Mouse (Mus musculus) frontal cortex, postnatal 14 days (tissue): ENCODE data around the gene Wdr45.
"Not testable (repeated sequence)": the region's sequence is repeated elsewhere in the genome, so short reads cannot be mapped to it uniquely, and the experiment has no call there.

ENCODE experiments used
- DNase-seq, 2 experiments: peaks; one replicate each; pipeline ENCODE4 v3.0.0; 2022; ENCODE audit warnings: low spot score in 2 of 2

Wdr45 gene

DNA sequence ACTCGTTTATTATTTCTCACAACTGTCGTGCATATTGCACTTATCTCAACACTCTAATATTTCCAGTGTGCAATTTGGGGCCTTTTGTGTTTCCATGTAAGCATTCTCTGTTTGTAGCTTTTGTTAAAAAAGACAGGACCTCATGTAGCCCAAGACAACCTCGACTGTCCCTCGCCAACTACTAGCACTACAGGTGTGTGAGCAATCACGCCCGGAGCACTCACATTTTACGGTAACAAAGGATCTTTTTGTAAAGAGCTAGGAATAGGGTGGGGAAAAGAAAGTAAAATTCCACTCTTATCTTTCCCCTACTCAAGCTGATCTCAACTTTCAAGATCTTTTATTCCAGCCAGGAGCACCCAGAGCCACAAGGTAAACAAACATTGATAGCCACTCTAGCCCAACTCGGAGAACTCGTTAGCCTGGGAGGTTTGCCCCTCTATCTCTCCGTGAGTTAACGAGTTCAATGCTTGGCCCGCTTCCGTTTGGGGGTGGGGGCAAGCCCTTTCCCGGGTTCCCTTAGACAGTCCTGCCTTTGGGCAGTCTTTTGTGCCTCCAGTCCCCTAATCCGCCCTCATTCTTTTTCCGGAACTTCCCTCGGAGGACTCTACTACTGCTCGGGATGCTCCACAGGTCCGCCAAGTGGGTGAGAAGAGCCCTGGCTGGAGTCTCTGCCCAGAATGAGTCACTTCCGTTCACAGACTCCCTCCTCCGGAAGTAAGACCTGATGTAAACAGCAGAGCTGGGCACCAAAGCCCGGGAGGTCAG is 7.6 kb downstream of the Wdr45 start, which contains the start of gene Gm45208:
Gene Gm45208 (plus strand): TSS at position 732 of the 768 bp plus-strand sequence.
- peak; percentile 31 to 46 for DNase-seq

DNA sequence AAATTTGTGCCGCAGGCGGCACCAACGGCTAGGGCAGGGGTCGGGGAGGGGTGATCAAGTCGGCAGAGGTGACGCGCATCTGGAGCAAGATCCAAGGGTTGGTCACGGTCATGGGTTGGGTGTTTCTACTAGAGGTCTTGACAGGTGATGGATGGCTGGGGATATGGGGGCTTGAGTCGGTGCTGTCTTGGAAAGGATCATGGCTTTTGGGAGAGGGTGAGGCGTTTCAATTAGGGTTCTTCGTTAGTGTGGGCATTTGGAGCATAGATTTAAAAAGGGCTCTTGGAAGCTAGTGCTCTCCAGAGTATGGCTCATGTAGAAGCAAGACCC is 8.1 kb downstream of the Wdr45 start:
- DNase-seq: no peak

DNA sequence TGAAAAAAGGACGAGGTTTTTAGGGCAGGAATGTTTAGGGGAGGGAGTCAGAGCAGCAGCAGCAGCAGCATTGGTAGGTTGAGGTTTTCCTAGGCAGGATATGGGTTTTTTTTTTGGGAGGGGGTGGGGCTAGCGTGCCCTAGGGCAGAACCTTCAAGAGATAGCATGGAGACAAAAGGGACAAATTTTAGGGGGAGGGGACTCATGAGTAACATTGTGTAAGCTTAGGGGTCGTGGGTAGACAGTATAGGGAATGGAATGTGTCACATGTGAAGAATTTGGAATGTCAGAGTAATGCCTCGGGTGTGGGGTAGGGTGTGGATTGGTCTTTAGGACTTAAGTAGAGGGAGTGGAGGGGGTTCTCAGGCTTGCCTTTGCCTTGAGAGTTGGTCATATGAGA is 8.6 kb downstream of the Wdr45 start:
- DNase-seq: no peak

DNA sequence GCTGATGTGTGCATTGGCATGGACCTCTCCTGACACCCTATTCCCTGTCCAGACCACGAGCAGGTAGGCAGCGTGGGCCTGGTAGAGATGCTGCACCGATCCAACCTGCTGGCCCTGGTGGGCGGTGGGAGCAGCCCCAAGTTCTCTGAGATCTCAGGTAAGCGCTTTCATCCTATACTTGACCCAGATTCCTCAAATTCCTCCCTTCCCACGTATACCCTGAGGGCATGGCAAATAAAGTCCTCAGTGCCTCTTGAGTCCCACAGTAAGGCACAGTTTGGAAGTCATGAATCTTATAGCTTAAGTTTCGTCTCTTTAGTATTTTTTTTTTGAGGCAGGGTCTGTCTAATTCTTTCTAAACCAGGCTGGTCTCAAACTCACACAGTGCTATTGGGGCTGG is 10.0 kb downstream of the Wdr45 start:
- no peak for DNase-seq

DNA sequence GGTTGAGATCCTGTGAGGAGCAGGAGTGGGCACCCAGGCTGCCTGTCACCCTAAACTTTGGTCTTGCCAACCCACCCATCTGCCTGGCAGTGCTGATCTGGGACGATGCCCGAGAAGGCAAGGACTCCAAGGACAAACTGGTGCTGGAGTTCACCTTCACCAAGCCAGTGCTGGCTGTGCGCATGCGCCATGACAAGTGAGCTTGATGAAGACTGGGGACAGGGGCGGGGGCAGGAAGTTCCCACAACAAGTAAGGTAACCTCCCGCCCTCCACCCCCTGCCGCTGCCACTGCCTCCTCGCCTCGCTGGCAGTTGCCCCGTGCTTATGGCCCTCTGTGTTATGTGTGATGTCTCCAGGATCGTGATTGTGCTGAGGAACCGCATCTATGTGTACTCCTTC is 11.7 kb downstream of the Wdr45 start:
- no peak for DNase-seq

DNA sequence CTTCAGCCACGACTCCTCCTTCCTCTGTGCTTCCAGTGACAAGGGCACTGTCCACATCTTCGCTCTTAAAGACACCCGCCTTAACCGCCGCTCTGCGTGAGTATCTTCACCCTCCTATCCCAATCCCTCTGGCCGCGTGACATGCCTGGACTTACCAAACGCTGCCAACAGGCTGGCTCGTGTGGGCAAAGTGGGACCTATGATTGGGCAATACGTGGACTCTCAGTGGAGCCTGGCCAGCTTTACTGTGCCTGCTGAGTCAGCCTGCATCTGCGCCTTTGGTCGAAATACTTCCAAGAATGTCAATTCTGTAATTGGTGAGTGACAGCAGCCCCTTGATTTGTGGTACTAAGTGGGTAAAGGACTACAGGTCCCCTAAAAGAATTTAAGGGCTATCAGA is 13.0 kb downstream of the Wdr45 start:
- DNase-seq: no peak

DNA sequence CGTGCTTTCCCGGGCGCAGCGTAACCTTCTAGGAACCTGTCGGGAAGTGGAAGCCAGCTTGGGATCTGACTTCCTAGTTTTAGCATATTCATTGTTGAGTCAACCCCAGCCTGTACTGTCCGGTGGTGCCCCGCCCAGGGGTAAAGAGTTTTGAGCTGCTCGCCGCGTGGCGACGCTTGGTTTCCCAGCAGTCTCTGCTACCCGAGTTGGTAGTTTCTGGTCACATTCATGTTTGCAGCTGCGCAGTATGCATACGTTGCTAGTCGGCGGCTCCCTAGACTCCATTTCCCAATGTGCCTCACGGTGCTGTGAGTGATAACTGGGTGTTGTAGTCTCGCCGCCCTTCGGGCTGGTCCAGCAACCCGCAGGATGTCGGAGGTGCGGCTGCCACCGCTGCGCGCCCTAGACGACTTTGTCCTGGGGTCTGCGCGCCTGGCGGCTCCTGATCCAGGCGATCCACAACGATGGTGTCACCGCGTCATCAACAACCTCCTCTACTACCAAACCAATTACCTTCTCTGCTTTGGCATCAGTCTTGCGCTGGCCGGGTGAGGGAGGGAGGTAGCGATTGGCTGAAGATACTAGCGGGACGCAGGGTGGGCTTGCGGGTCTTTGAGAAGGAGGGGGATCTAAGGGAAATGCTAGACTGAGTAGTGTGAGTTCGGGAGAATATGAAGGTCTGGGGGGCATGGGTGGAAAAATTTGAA is 14.2 kb downstream of the Wdr45 start, which contains the start of gene Praf2:
Gene Praf2 (plus strand): TSS at position 225 of the 707 bp plus-strand sequence.
- peak; percentile 76 for DNase-seq

DNA sequence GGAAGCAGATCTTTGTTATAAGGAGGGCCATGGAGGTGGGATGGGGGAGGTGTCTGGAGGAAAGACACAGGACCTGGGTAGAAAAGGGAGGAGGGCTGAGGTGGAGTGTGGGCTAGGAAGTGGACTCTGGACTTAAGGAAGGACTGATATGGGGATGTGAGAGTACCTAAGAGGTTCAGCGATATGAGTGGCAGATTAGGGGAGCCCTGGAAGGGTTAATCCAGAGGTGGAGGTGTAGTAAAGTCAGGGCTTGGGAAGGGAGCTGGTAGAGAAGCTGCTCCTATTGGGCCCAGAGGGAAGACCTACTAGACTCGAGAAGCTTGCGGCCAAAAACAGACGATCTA is 14.8 kb downstream of the Wdr45 start:
- DNase-seq: no peak

DNA sequence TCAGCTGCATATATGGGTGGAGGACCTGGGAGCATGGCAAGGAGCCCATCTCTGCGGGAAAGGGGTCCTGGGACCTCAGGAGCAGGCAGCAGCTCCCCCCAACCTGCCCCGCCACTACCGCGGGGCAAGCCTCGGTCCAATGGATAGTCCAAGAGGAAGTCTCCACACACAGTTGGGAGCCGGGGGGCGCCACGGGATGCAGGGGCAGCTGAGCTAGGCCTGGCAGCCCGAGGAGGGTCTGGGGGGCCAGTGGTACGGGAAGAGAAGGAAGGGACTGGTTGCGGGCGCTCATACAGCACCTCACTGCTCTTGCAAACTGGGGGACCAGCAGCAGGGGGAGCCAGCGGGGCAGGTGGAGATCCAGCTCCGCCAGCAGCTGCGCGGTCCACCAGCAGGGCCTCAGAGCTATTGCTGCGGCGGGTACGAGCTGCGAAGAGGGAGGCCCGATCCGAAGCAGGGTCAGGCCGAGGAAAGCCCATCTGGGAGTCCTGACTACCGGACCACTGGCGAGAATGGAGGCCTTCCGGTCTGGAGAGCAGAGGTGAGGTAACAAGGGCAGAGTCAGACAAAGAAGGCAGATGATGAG is 19.5 kb downstream of the Wdr45 start:
- peak in 1 of 2 experiments; percentile 45 for DNase-seq

DNA sequence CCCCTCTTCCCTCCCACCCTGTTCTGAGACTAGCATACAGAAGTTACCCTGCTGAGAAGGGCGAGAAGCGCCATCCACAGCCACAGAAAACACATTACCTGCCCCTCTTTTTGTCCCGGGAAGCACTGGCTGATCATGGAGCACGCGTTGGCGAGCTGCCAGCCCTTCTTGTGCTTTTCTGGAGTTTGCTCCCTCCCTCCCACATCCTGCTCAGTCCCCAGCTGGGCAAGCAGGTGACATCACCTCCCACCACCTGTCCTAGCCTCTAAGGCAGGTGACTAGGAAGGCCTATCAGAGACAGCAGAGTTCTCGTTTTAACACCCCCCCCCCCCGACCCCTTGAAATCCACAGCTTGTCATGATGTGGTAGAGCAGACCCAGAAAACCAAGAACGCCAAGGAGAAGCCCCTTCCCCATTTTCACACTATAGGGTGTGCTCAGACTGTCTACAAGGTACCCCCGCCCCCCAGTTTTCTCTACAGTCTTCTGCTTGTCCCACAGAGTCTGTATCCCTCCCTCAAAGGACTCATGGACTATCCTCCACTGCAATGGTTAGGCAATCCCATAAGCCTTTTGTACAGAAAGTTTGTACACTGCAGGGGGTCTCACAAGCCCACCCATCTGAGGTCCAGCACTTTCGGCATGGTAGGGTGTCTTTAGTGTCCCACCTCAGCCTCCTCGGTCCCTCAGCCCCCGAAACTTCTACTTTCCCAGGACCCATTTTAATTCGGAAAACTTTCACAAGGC is 25.4 kb downstream of the Wdr45 start:
- no peak for DNase-seq

DNA sequence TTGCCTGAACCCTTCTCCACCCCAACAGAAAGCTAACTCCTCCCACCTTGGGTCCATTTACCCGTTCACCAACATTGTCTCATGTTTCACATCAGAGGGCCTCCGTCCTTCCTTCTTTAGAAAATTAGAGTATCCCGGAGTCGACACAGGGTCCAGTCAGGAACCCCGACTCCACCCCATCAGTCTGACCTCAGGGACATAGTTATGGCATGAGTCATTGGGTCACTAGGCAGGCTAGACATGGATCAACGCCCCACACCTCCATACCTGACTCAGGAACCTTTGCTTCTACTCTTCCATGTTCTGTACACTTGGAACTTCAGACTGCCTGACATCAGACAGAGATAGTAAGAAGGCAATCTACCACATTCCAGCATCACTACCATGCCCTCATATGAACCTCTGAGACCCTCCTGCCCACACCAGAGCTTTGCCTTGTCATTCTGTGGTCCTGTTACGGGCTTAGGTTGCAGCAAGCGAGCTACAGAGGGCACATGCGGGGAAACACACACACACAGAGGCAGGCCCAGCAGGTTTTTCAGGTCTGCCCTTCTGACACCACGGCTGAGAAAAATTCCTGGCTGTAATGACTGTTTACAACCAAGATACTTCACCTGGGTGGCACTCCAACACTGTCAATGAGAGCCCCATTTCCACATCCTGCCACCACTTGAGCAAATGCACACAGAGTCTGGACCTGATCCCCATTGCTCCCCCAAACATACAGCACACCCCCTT is 26.1 kb downstream of the Wdr45 start:
- no peak for DNase-seq

DNA sequence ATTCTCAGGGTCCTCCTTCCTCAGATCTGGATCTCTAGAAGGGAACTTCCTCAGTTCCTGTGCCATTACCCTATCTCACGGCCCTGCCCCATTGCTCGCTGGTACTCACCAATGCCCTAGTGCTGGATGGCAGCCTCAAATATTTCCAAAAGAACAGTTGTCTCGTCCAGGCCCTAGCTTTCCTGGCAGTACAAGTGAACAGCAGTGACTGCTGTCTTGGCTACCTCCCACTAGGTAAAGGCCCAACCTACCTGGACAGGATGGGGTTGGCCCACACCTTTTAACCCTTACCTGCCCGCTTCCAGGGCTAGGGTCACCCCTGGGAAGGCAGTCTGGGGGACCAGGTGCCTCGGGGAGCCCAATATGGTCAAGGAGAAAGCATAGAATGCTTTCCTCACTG is 27.0 kb downstream of the Wdr45 start:
- DNase-seq: no peak

DNA sequence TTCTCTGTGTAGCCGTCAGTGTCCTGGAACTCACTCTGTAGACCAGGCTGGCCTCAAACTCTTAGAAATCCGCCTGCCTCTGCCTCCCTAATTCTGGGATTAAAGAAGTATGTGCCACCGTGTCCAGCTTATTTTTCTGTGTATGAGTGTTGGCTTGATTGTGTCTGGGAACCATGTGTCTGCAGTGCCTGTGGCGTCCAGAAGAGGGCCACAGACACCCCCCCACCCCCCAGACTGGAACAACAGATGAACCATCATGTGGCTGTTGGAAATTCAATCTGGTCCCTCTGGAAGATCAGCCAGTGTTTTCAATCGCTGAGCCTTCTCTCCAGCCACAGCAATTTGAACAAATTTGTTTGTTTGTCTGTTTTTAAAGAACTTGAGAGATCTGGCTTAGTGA is 29.3 kb downstream of the Wdr45 start:
- no peak for DNase-seq

DNA sequence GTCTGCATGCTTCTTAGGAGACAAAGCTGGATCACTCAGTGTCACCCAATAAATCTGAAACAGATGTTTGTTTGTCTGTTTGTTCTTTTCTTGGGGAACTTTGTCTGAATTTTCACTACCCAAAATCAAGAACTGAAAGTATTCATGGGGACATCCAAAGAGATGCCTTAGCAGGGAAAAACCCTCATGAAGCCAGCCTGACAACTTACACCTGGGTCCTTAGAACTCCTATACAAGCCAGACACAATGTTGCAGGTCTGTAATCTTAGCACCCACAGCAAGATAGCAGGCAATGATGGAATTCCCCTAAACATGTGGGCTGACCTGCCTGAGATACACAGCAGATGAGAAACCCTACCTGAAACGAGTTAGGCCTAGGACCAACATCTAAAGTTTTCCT is 30.8 kb downstream of the Wdr45 start:
- no peak for DNase-seq

DNA sequence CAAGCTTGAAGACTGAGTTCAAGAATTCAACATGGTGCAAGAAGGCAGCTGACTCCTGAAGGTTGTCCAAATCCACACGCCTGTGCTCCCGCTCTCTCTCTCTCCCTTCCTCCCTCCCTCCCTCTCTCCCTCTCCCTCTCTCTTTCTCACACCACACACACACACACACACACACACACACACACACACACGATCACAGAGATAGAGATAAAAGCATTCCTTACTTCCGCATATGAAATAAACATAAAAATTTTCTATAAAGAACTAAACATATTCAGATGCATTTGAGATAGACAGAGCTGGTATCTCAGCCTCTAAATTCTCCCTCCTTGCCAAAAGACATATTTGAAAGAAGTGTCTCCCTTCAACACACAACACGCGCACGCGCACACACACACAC is 31.3 kb downstream of the Wdr45 start:
- DNase-seq: no peak

DNA sequence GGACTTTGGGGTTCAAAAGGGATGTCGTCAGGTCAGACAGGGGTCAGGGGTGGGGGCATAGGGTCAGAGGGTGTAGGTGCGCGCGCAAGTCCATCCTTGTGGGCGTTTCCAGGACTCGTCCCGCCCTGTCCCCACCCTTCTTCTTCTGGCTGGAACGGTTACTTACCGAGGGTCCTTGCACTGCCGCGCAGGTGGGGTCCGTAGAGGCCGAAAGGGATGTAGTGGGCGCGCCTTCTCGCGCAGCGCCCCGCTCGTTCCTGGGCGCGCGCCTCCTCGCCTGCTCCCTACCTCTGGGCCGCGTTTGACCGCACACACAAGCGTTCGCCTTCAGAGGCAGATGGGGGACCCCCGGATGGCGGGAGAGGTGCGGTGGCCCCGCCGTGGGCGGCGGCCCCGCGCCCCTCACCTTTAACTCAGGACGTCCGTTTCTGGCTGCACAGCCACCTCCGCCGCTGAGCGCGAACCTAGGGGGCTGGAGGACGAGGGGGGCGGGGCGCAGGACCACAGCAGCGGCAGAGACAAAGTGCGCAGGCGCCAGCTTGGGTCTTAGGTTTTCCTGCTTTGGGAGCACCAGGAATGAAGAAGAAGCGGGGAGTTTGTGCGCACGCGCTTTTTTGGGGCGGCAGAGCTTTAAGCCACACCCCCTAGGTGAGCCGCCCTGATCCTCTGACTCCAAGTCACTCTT is 36.4 kb downstream of the Wdr45 start, which contains the start of gene Ccdc120:
Gene Ccdc120 (minus strand): TSS at position 474 of the 685 bp plus-strand sequence.
- peak; percentile 57 to 59 for DNase-seq

DNA sequence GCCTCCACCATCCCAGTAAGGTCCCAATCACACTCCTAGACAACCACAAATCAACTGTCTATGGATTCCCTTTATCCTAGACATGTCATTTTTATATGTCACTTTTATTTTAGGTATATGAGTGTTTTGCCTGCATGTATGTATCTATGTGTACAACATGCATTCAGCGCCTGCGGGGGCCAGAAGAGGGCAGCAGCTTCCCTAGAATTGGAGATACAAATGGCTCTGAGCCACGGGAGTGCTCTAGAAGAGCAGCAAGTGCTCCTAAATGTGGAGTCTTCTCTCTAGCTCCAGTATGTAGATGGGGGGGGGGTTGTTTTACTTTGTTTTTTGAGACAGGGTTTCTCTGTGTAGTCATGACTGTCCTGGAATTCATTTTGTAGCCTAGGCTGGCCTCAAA is 39.5 kb downstream of the Wdr45 start:
- not testable (repeated sequence) for DNase-seq

DNA sequence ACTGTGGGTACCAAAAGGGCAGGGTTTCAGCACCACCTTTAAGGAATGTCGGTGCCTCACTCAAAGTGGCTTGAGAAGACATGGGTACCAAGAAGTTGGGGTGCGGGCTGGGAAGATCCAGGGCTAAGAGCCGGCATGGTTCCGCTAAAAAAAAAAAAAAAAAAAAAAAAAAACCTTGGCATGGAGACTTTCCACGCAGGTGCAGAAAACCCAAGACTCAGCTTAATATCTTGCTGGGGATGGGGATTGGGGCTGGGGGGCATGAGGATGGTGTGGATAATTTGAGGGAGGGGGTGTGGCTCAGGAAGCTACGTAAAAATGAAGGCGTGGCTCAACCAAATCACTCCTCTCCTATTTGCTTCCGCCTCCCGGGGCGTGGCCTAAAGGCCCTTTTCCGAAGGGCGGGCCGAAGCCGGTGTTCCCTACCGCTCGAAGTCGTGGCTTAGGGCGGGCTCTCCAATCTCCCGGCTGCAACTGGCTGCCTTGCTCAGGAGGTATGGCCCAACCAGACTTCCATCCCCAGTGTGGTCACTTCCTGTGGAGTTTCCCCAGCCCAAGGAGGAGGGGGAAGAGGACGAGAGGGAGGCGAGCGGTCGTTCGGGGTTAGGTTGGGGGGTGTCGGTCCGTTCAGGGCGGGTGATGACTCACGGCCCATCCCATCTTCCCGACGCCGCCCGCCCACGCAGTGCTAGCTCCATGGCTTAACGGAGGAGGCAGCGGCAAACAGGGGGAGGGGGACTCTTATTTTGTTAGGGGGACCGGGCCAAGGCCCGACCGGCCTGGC is 48.2 kb downstream of the Wdr45 start, which contains the start of gene Tfe3:
Gene Tfe3 (plus strand): TSS at position 424 of the 784 bp plus-strand sequence.
- DNase-seq: peak; percentile 85 to 89

DNA sequence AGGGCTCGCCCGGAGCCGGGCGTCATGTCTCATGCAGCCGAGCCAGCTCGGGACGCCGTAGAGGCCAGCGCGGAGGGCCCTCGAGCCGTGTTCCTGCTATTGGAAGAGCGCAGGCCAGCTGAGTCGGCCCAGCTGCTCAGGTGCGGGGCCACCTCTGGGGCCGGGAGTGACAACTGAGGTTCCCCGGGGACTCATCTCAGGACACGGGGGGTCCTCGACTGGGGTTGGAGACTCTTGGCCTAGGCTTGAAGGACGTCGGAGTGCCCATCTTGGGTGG is 48.7 kb downstream of the Wdr45 start:
- DNase-seq: no peak
